Mouse (Mus musculus): Measurements from ENCODE around the gene 1700030K09Rik. TPM values are rescaled to one million over a fixed set of nuclear protein-coding genes. Genes with fewer than 3 reads are reported as not detected.
A peak's percentile ranks its signal among the peaks of the same experiment; 100 is the strongest.

1700030K09Rik gene
- total and polyA plus RNA-seq, 3 experiments, result 8.4 to 10.3 TPM; not detected in 1

DNA sequence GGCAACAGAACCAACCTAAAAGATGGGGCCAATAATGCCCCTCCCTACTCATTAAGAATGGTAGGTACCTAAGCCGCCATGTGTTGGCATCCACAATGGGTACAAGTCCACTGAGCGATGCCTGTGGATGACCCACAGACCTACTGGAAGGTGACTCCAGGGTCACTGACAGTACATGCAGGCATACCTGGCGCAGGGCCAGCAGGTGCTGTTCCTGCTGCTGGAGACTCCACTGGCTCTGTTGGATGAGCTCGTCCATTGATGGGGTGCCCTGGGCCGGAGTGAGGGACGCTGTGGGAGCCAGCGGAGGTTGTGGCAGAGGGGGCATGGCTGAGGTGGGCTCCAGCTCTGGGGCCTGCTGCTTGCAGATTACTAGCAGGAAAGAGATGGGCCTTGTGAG, 27.0 kb downstream of the 1700030K09Rik start:
- Histone ChIP-seq H3K36me3 (ENCODE audit: control insufficient read depth in 1 of 2, insufficient read depth in 2 of 2, low read length in 2 of 2) (peaks cover 11 to 14% of the 10 kb centered on the region in 2 experiments), H3K79me2 (ENCODE audit: control insufficient read depth, insufficient read depth, low read length, poor library complexity) (peaks cover 32% of the 10 kb centered on the region), H3K4me3 (ENCODE audit: control insufficient read depth in 1 of 2, insufficient read depth in 1 of 2, low read depth in 2 of 2, low read length in 2 of 2) (no peak overlapping the region), H3K9me3 (replicated peaks; ENCODE audit: insufficient read depth, low read length) (no peaks in the 10 kb centered on the region), H3K4me1 (ENCODE audit: control insufficient read depth in 1 of 2, insufficient read depth in 2 of 2, low read length in 2 of 2) (peaks cover 0 to 7% of the 10 kb centered on the region in 2 experiments; a peak in 2 of 4 replicates), H3K27ac (ENCODE audit: control insufficient read depth, low read depth, low read length) (no peak overlapping the region), H3K27me3 (ENCODE audit: control insufficient read depth in 1 of 2, insufficient read depth in 2 of 2, low read length in 2 of 2) (no peaks in the 10 kb centered on the region), H3K9ac (ENCODE audit: control insufficient read depth, low read depth, low read length, poor library complexity, severe bottlenecking) (no peak overlapping the region)
- TF ChIP-seq ETS1 (IDR thresholded peaks at IDR 0.05; ENCODE audit: low read depth, low read length), result no peak
- TF ChIP-seq E2F4 (IDR thresholded peaks at IDR 0.05; ENCODE audit: borderline replicate concordance, low read depth, low read length), result no peak
- TF ChIP-seq UBTF (IDR thresholded peaks at IDR 0.05; ENCODE audit: borderline replicate concordance, insufficient read depth, low read depth, low read length), result no peak
- no peak for DNase-seq (ENCODE audit: low read depth, low spot score)

- no peaks in the 10 kb centered on the region for H3K27me3 ChIP-seq (ENCODE audit: control insufficient read depth in 1 of 2, insufficient read depth in 2 of 2, low read length in 2 of 2)
- peaks cover 40% of the 10 kb centered on the region for H3K79me2 ChIP-seq (ENCODE audit: control insufficient read depth, insufficient read depth, low read length, poor library complexity)
- peak; percentile 99 for DNase-seq (ENCODE audit: low read depth, low spot score)
- peak within 1 kb of the TSS; percentile 91 for H3K9ac ChIP-seq (ENCODE audit: control insufficient read depth, low read depth, low read length, poor library complexity, severe bottlenecking)
- H3K36me3 ChIP-seq (ENCODE audit: control insufficient read depth in 1 of 2, insufficient read depth in 2 of 2, low read length in 2 of 2), result peaks cover 8 to 17% of the 10 kb centered on the region in 2 experiments
- peak within 1 kb of the TSS; percentile 98 for H3K27ac ChIP-seq (ENCODE audit: control insufficient read depth, low read depth, low read length)
- H3K4me1 ChIP-seq (ENCODE audit: control insufficient read depth in 1 of 2, insufficient read depth in 2 of 2, low read length in 2 of 2), result peaks cover 0 to 12% of the 10 kb centered on the region in 2 experiments; a peak in 3 of 4 replicates
- H3K9me3 ChIP-seq (replicated peaks; ENCODE audit: insufficient read depth, low read length), result no peaks in the 10 kb centered on the region
- H3K4me3 ChIP-seq (ENCODE audit: control insufficient read depth in 1 of 2, insufficient read depth in 1 of 2, low read depth in 2 of 2, low read length in 2 of 2), result peak within 1 kb of the TSS; percentile 78 to 86
- TF ChIP-seq MYC (IDR thresholded peaks at IDR 0.05; ENCODE audit: low read depth, low read length) (peak; percentile 97), NELFE (IDR thresholded peaks at IDR 0.05; ENCODE audit: low read depth, low read length) (peak; percentile 90), TCF12 (IDR thresholded peaks at IDR 0.05; ENCODE audit: low read depth, low read length) (peak; percentile 72; the same call in 1 of the 2 replicates), ELF1 (IDR thresholded peaks at IDR 0.05; ENCODE audit: low read depth, low read length) (peak; percentile 94), POLR2AphosphoS2 (IDR thresholded peaks at IDR 0.05; ENCODE audit: low read length) (peak; percentile 84), MEF2A (IDR thresholded peaks at IDR 0.05; ENCODE audit: extremely low read depth, insufficient replicate concordance, low read depth, low read length, poor library complexity, severe bottlenecking) (no peak), CHD2 (IDR thresholded peaks at IDR 0.05; ENCODE audit: low read length) (no peak), CTCF (IDR thresholded peaks at IDR 0.05 in 2 of 3, conservative IDR thresholded peaks at IDR 0.05 in 1 of 3; ENCODE audit: control insufficient read depth in 1 of 3, insufficient read depth in 1 of 3, low read depth in 2 of 3, low read length in 3 of 3, poor library complexity in 1 of 3, severe bottlenecking in 1 of 3) (no peak), JUND (IDR thresholded peaks at IDR 0.05; ENCODE audit: low read depth, low read length) (no peak), ZNF384 (IDR thresholded peaks at IDR 0.05; ENCODE audit: low read depth, low read length) (no peak), UBTF (IDR thresholded peaks at IDR 0.05; ENCODE audit: borderline replicate concordance, insufficient read depth, low read depth, low read length) (peak; percentile 45; the same call in 1 of the 2 replicates), USF1 (IDR thresholded peaks at IDR 0.05; ENCODE audit: low read depth, low read length) (no peak), ZMIZ1 (IDR thresholded peaks at IDR 0.05; ENCODE audit: low read depth, low read length) (peak; percentile 77; the same call in 1 of the 2 replicates), TBP (IDR thresholded peaks at IDR 0.05; ENCODE audit: low read depth, low read length) (peak; percentile 85), ETS1 (IDR thresholded peaks at IDR 0.05; ENCODE audit: low read depth, low read length) (peak; percentile 18; the same call in 1 of the 2 replicates), GATA1 (IDR thresholded peaks at IDR 0.05; ENCODE audit: low read depth, low read length) (no peak), POLR2AphosphoS5 (IDR thresholded peaks at IDR 0.05; ENCODE audit: borderline replicate concordance, low read depth, low read length) (no peak), USF2 (IDR thresholded peaks at IDR 0.05; ENCODE audit: borderline replicate concordance in 1 of 2, insufficient read depth in 1 of 2, low read depth in 1 of 2, low read length in 2 of 2) (no peak), MXI1 (IDR thresholded peaks at IDR 0.05; ENCODE audit: low read depth, low read length) (peak; percentile 83), MAX (IDR thresholded peaks at IDR 0.05; ENCODE audit: low read length) (peak; percentile 91), ZKSCAN1 (IDR thresholded peaks at IDR 0.05; ENCODE audit: low read depth, low read length) (no peak), GABPA (IDR thresholded peaks at IDR 0.05; ENCODE audit: low read depth, low read length) (no peak), BHLHE40 (IDR thresholded peaks at IDR 0.05; ENCODE audit: borderline replicate concordance, low read depth, low read length) (no peak), EP300 (IDR thresholded peaks at IDR 0.05; ENCODE audit: low read depth in 1 of 2, low read length in 2 of 2) (peak in 1 of 2 experiments; percentile 5; a peak in 1 of 4 replicates), CHD1 (IDR thresholded peaks at IDR 0.05; ENCODE audit: low read depth, low read length) (no peak), RAD21 (IDR thresholded peaks at IDR 0.05; ENCODE audit: low read depth, low read length) (no peak), RCOR1 (IDR thresholded peaks at IDR 0.05; ENCODE audit: low read depth, low read length) (no peak), POLR2A (IDR thresholded peaks at IDR 0.05; ENCODE audit: control insufficient read depth in 1 of 2, insufficient read depth in 1 of 2, low read depth in 1 of 2, low read length in 2 of 2, poor library complexity in 1 of 2) (peak; percentile 55 to 98)
Measured at GRCm38 (mm10) chr8:72474826-72475546, 31.3 kb downstream of the 1700030K09Rik start, which contains the start of gene Cherp. Cherp (minus strand) TSS chr8:72475226.

Data from MEL (cell line).